Mouse (Mus musculus) embryonic stem cell, embryonic (primary cell): ENCODE results near the gene Thoc7.

Source experiments
- CTCF ChIA-PET, 4 experiments: fragments of 300-600 bp in 2 of 4; fragments of 350-600 bp in 2 of 4; sonication (Branson Sonifier 250); formaldehyde crosslinking; loops; one replicate each; lab custom pipeline; 2022; ENCODE audit warnings: inconsistent platforms in 2 of 4; lab: Charles Lee
- POLR2A ChIA-PET, 4 experiments: fragments of 300-600 bp in 2 of 4; fragments of 350-600 bp in 2 of 4; sonication (Branson Sonifier 250); formaldehyde crosslinking; loops; one replicate each; lab custom pipeline; 2022; ENCODE audit warnings: antibody characterized with exemption in 4 of 4, inconsistent platforms in 1 of 4; lab: Charles Lee

Thoc7 gene

DNA sequence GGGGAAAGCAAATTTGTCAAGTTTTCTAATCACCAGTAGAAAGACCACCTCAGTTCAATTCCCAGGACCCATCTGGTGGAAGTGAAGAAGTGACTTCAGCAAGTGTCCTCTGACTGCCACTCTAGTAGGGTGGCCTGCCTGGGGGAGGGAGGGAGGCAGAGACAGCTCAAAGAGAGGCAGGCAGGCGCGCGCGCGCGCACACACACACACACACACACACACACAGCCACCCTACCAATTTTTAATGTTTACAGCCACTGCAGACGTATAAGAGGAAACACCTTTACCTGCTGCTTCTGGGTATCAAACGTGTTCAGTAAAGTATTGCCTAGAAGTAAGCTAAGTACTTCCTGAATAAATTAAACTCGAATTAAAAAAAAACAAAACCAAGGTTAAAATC lies 1.6 kb downstream of the Thoc7 start:
- POLR2A ChIA-PET: interaction anchor here in 3 of 4 experiments (0.6 to 2.5 kb wide), 23 partner anchors 9 to 828 kb away, joined by 3 to 16 read pairs (median 4); no protein-coding TSS in a partner anchor

DNA sequence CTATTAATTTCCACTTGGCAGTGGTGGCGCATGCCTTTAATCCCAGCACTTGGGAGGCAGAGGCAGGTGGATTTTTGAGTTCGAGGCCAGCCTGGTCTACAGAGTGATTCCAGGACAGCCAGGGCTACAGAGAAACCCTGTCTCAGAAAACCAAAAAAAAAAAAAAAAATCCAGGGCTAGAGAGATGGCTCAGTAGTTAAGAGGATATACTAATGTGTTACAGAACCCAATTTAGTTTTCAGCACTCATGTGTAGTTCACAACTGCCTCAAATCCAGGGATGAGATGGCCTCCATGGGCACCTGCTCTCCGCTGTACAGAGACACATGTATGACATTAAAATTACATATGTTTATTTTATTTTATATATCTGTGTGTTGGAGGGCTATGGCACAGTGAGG lies 9.5 kb downstream of the Thoc7 start:
- CTCF ChIA-PET: interaction anchor here in 2 of 4 experiments (0.5 to 0.6 kb wide), 2 partner anchors 36 to 147 kb away, joined by 3 to 5 read pairs; no protein-coding TSS in a partner anchor
- POLR2A ChIA-PET: interaction anchor here in 1 of 4 experiments (2.1 kb wide), 1 partner anchor 9 kb away, joined by 12 read pairs; the partner anchor contains the start of genes Atxn7 and Thoc7

More for the DNA sequence above, 1.6 kb downstream of the Thoc7 start:
- CTCF ChIA-PET: interaction anchor here in 1 of 4 experiments (0.6 kb wide), 1 partner anchor 14 kb away, joined by 3 read pairs; no protein-coding TSS in a partner anchor

DNA sequence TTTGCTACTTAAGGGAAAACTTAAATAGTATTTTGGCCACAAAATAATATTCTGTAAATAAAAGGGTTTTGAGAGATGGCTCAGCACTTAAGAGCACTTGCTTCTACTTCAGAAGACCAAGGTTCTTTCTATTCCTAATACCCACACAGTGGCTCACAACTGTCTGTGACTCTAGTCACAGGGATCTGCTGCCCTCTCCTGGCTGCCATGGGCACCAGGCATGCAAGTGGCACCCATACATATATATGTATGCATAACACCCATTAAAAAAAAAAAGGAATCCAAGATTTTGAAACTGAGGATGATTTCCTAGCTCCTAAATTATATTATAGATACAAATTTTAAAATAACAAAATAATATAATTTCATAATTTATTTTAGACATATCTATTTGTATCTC lies 11.3 kb downstream of the Thoc7 start:
- POLR2A ChIA-PET: interaction anchor here in 1 of 4 experiments (0.6 to 2.1 kb wide), 3 partner anchors 9 to 99 kb away, joined by 3 to 12 read pairs (median 3); partner anchors contain the start of genes Atxn7 and Thoc7
- CTCF ChIA-PET: interaction anchor here in 1 of 4 experiments (0.6 to 0.7 kb wide), 2 partner anchors 10 to 1036 kb away, joined by 3 to 5 read pairs; no protein-coding TSS in a partner anchor

DNA sequence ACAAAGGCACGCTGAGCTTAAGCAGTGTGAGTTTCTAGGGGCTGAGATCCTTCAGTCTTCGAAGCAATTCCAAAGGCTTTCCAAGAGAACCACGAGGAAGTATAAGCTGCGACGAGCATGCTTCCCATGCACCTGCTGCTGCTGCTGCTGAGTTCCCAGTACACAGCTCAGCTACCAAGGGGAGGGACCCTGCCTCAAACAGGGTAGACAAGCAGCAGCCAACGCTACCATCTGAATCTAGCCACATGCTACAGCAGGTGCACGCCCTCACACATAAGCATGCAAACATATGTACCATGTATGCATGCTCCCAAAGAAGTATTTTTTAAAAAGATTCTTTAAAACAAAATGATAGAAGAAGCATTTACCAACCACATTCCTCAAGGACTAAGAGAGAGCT lies 13.3 kb downstream of the Thoc7 start:
- CTCF ChIA-PET: interaction anchor here in 2 of 4 experiments (0.6 kb wide), 2 partner anchors 9 to 502 kb away, joined by 3 read pairs; no protein-coding TSS in a partner anchor
- POLR2A ChIA-PET: interaction anchor here in 3 of 4 experiments (0.6 to 1.5 kb wide), 7 partner anchors 10 to 154 kb away, joined by 3 to 5 read pairs (median 3); partner anchors contain the start of gene Atxn7 (in 2 of the 3)

- ChIA-PET CTCF (no interaction called here), POLR2A (interaction anchor here in 1 of 4 experiments (0.5 kb wide), 1 partner anchor 897 kb away, joined by 3 read pairs; no protein-coding TSS in a partner anchor)
Measured at GRCm38 (mm10) chr14:13944686-13945085, 17.0 kb downstream of the Thoc7 start.

DNA sequence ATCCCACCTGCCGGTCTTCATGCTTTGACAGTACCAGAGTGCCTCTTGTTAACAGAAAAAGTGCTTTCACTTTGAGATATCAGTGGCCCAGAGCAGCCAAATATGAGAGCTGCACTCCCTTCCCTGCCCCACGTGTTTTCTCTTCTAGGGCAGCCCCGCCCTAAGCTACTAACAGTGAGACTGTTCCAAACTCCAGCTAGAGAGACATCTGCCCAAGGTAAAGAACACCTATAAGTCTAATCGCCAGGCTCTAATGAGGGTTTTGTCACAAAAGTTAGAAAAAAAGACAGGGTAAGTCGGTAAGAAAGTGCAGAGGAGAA lies 27.6 kb downstream of the Thoc7 start:
- POLR2A ChIA-PET: no interaction called here
- CTCF ChIA-PET: no interaction called here

- ChIA-PET CTCF (no interaction called here), POLR2A (no interaction called here)
Measured at GRCm38 (mm10) chr14:13933290-13934051, 28.2 kb downstream of the Thoc7 start.

DNA sequence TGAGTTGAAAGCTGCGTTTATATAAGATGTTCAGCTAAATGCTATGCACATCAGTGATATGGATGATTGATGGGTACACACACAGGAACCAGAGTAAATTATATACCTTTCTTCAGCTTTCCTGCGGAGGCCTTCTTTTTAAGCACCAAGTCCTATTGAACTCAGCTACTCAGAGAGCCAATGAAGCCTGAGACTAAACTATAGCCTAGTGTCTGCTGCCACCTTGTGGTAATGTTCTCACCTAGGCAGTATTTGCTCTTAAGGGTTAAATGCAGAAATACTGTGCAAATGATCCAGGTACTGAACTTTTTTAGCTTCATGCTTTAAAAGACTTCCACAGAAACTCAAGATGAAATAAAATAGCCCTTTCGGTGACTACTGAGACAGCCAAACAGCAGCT lies 44.0 kb downstream of the Thoc7 start:
- ChIA-PET CTCF (interaction anchor here (0.6 to 1.8 kb wide), 24 partner anchors 10 to 839 kb away, joined by 3 to 16 read pairs (median 4); no protein-coding TSS in a partner anchor), POLR2A (interaction anchor here in 3 of 4 experiments (0.6 to 2.7 kb wide), 7 partner anchors 10 to 634 kb away, joined by 3 to 15 read pairs (median 4); partner anchors contain the start of genes Atxn7 (in 1 of the 3) and Thoc7 (in 1 of the 3))

GRCm38 (mm10) chr14:13917208-13917607 lies 44.4 kb downstream of the Thoc7 start:
- CTCF ChIA-PET: interaction anchor here (0.7 to 1.8 kb wide), 19 partner anchors 10 to 719 kb away, joined by 3 to 16 read pairs (median 4); no protein-coding TSS in a partner anchor
- POLR2A ChIA-PET: interaction anchor here in 3 of 4 experiments (0.6 to 2.7 kb wide), 9 partner anchors 10 to 634 kb away, joined by 3 to 15 read pairs (median 4); partner anchors contain the start of genes Atxn7 (in 1 of the 3) and Thoc7 (in 1 of the 3)

DNA sequence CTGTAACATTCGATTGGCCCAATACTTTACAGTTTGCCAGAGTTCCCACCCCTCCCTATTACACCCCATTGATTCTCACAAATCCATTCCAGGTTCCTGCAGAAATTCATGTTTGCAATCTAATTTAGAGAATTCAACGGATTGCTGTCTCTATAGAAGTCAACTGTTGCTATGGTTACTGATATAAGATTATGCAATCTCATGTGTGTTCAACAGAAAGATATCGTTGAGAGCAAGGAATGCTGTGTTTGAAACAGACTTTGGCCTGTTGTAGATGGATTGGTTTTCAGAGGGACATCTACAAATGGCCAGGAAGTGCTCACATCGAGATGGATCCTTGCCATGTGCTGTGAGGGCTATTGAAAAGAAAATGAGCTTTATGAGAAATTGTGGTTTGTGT lies 46.4 kb downstream of the Thoc7 start:
- CTCF ChIA-PET: interaction anchor here in 2 of 4 experiments (1.4 kb wide), 2 partner anchors 559 kb away, joined by 3 read pairs; no protein-coding TSS in a partner anchor
- POLR2A ChIA-PET: interaction anchor here in 1 of 4 experiments (0.6 to 1.1 kb wide), 2 partner anchors 8 to 11 kb away, joined by 3 read pairs; no protein-coding TSS in a partner anchor

DNA sequence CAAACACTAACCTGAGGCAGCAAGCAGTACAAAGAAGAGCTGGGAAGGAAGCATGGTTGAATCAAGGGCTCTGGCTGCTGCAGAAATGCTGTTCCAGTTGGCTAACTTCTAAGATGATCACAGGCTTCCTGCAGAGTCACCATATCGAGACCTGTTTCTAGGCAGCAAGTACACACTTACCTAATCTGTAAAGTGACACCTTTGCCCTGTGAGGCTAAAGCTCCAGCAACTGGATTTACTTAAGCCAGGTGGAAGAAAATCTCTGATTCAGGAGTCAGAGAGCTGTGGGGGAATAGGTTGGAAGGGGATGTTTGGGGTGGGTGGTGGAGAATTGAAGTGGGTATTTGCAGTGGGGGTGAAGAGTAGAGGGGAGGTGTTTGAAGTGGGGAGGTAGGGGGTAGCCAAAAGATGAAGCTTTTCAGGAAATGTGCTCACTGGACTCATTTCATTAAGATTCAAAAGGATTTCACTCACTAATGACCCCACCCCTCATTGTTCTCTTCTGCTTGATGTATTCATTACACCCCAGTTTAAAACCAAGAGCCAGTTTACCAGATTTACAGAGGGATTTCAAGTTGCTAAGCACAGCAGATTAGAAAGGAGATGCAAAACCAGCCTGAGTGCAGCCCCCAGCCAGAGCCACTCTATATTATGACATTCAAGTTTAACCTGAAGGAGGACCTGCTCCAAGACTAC lies 47.1 kb downstream of the Thoc7 start, which contains the start of gene Gm281:
Gm281 (minus strand) TSS at position 92 of the 696 bp plus-strand sequence.
- POLR2A ChIA-PET: interaction anchor here in 2 of 4 experiments (0.6 to 1.1 kb wide), 3 partner anchors 7 to 12 kb away, joined by 3 to 5 read pairs (median 3); no protein-coding TSS in a partner anchor
- CTCF ChIA-PET: no interaction called here

- ChIA-PET POLR2A (interaction anchor here in 1 of 4 experiments (0.9 kb wide), 1 partner anchor 10 kb away, joined by 3 read pairs; no protein-coding TSS in a partner anchor), CTCF (interaction anchor here in 2 of 4 experiments (0.5 to 1.0 kb wide), 2 partner anchors 8 to 97 kb away, joined by 3 read pairs; no protein-coding TSS in a partner anchor)
Measured at GRCm38 (mm10) chr14:13910148-13910547, 51.5 kb downstream of the Thoc7 start.

DNA sequence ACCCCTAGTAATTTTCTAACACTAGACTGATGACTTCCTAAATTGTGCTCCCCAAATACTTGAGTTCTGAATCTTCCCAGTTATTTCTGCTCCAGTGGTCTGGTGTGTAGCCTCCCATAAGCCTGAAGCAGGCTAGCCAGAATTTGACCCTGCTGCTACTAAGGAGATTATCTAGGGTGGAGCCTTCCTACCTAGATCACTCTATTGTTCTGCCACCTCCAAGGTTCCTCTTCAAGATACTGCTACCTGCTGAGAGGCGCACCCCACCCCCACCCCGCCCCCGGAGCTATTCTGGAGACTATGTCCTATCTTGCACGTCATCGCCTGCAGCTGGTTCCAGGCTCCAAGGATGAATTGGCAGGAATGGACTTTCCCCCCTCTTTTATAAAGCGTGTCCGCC lies 54.5 kb downstream of the Thoc7 start:
- ChIA-PET POLR2A (interaction anchor here in 3 of 4 experiments (0.7 to 2.8 kb wide), 8 partner anchors 8 to 153 kb away, joined by 3 to 15 read pairs (median 3); partner anchors contain the start of genes Atxn7 (in 2 of the 3) and Thoc7 (in 2 of the 3)), CTCF (interaction anchor here in 1 of 4 experiments (1.0 to 1.5 kb wide), 2 partner anchors 10 to 551 kb away, joined by 3 to 5 read pairs; no protein-coding TSS in a partner anchor)

- POLR2A ChIA-PET: interaction anchor here in 3 of 4 experiments (0.6 to 2.8 kb wide), 8 partner anchors 8 to 1623 kb away, joined by 3 to 15 read pairs (median 3); partner anchors contain the start of genes 3830406C13Rik (in 1 of the 3), Atxn7 (in 1 of the 3), Gm281 (in 1 of the 3) and Gm49355 (in 1 of the 3)
- CTCF ChIA-PET: interaction anchor here in 1 of 4 experiments (1.0 to 1.5 kb wide), 2 partner anchors 11 to 550 kb away, joined by 3 to 5 read pairs; no protein-coding TSS in a partner anchor
Measured at GRCm38 (mm10) chr14:13906461-13906860, 55.2 kb downstream of the Thoc7 start.

GRCm38 (mm10) chr14:13901611-13902067 lies 60.0 kb downstream of the Thoc7 start:
- CTCF ChIA-PET: interaction anchor here in 3 of 4 experiments (0.6 to 3.0 kb wide), 10 partner anchors 9 to 1718 kb away, joined by 3 to 11 read pairs (median 4); no protein-coding TSS in a partner anchor
- POLR2A ChIA-PET: interaction anchor here in 3 of 4 experiments (0.6 to 2.2 kb wide), 7 partner anchors 11 to 558 kb away, joined by 3 to 11 read pairs (median 3); partner anchors contain the start of genes Atxn7 (in 1 of the 3) and Thoc7 (in 1 of the 3)
